Mouse (Mus musculus) lung, embryonic 14.5 days (tissue): ENCODE results near the gene Ccdc38. TPM values are rescaled to one million over a fixed set of nuclear protein-coding genes. Genes with fewer than 3 reads are reported as not detected.

ENCODE experiments used
- ATAC-seq: fragments of 200-750 bp; cut with Nextera tagmentation; 2 replicates; pipeline ENCODE4 v1.8.0; 2017; ENCODE audit warnings: mild to moderate bottlenecking, moderate TSS enrichment, moderate library complexity; ENCODE audit not compliant: insufficient read depth
- DNase-seq: peaks from one replicate; pipeline ENCODE4 v3.0.0-alpha.2; 2015
- H3K27ac ChIP-seq: fragments of 300-500 bp; sonication (generic); 2 replicates; pipeline ENCODE4 v1.5.1; 2014; ENCODE audit warnings: low read depth, mild to moderate bottlenecking, moderate library complexity
- H3K27me3 ChIP-seq: fragments of 300-500 bp; sonication (generic); 2 replicates; pipeline ENCODE4 v1.6.1; 2014; ENCODE audit warnings: low read length, control low read depth; ENCODE audit not compliant: insufficient read depth
- H3K36me3 ChIP-seq: fragments of 300-500 bp; sonication (generic); 2 replicates; pipeline ENCODE4 v1.6.1; 2014; ENCODE audit warnings: control low read depth; ENCODE audit not compliant: insufficient read depth
- H3K4me1 ChIP-seq: fragments of 300-500 bp; sonication (generic); 2 replicates; pipeline ENCODE4 v1.6.1; 2014; ENCODE audit warnings: antibody characterized with exemption, control low read depth; ENCODE audit not compliant: insufficient read depth
- H3K4me2 ChIP-seq: fragments of 300-500 bp; sonication (generic); 2 replicates; pipeline ENCODE4 v1.6.1; 2014; ENCODE audit warnings: mild to moderate bottlenecking
- H3K4me3 ChIP-seq: fragments of 300-500 bp; sonication (generic); 2 replicates; pipeline ENCODE4 v1.5.1; 2014; ENCODE audit warnings: low read depth, low read length
- H3K9ac ChIP-seq: fragments of 300-500 bp; sonication (generic); 2 replicates; pipeline ENCODE4 v1.6.1; 2014
- H3K9me3 ChIP-seq: fragments of 300-500 bp; sonication (generic); 2 replicates; pipeline ENCODE4 v1.6.1; 2016; ENCODE audit warnings: low read depth, low read length, control low read depth
- CTCF ChIP-seq: IDR thresholded peaks from 2 replicates; pipeline ENCODE4 v1.5.1; 2016; ENCODE audit warnings: antibody characterized with exemption, low read depth
- WGBS: fragments of 180-500 bp; shearing (Covaris S2); extraction: QIAGEN DNeasy Blood & Tissue Kit; methylation state at CpG from one replicate; pipeline ENCODE4 v1.1.7; 2014; 5-methylcytosine and 5-hydroxymethylcytosine counted together
- polyA plus RNA-seq: library from polyadenylated mRNA; unstranded; fragments of >200 nt; fragmentation: Nextera tagmentation; extraction: Ambion mirVana; gene quantifications from 2 replicates; pipeline ENCODE4 v1.2.1, GENCODE M21; 2014

The Ccdc38 gene
- polyA plus RNA-seq, 1 experiment from 2014 or later = 0.76 TPM

DNA sequence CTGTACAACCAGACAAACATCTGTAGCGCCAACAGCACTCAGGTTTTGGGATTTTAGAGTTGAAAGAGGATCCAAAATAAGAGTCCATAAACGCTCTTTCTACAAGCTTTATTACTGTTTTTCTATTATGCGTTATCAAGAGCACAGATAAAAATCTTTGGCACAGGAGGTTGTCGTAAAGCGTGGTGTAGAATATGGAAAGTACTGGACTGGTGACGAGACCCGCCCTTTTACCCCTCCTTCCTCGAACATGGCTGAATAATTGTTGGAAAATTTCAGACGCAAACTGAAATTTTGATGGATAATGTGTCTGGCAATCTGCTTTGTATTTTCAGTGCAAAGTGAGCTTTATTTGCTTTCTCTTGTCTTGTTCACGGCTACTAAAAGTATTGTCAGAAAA is 83.7 kb downstream of the Ccdc38 start:
- Histone ChIP-seq H3K9ac (no peak overlapping the region), H3K27me3 (no peaks in the 10 kb centered on the region), H3K4me2 (peak overlapping the region; percentile 44), H3K36me3 (no peaks in the 10 kb centered on the region), H3K4me3 (no peak overlapping the region), H3K9me3 (no peaks in the 10 kb centered on the region), H3K27ac (no peak overlapping the region), H3K4me1 (no peaks in the 10 kb centered on the region)
- TF ChIP-seq CTCF = no peak
- 33% methylated on average over 10 of the region's 10 CpGs for WGBS
- DNase-seq (no peak), ATAC-seq (no peak)

DNA sequence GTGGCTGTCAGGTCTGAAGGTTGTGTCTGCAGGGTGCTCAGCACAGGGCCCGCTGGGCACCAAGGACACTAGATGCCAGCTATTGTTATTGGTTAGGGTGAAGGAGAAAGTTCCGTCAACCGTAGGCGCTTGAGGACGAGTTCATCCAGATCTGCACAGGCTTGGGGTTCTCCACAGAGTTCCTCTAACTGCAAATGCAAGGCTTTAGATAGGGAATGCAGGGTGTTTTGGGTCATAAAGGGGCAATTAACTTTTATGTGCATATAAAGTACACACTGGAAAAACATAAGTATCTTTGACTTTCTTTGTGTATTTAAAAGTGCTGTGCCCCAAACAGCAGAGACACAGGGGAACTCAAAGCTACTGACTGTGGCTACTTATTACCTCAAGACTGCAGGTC is 89.9 kb downstream of the Ccdc38 start:
- H3K36me3 ChIP-seq = no peaks in the 10 kb centered on the region
- ATAC-seq = no peak
- WGBS = 90% methylated on average over 5 of the region's 5 CpGs
- TF ChIP-seq CTCF = no peak
- H3K27me3 ChIP-seq = no peaks in the 10 kb centered on the region
- no peak overlapping the region for H3K9ac ChIP-seq
- no peak overlapping the region for H3K27ac ChIP-seq
- no peaks in the 10 kb centered on the region for H3K9me3 ChIP-seq
- no peak overlapping the region for H3K4me3 ChIP-seq
- no peak overlapping the region for H3K4me2 ChIP-seq
- DNase-seq = no peak
- no peaks in the 10 kb centered on the region for H3K4me1 ChIP-seq

DNA sequence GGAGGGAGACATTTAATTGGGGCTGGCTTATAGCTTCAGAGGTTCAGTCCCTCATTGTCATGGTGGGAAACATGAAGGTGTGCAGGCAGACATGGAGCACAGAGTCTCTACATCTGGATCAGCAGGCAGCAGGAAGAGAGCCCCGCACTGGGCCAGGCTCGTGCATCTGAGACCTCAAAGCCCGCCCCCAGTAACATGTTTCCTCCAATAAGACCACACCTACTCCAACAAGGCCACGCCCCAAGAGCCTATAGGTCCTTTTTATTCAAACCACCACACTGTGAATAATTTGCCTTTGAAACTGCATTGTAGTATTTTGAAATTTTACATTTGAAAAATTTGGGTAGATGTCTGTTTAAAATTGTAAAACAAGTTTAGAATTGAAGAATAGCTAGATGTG is 91.7 kb downstream of the Ccdc38 start:
- Histone ChIP-seq H3K4me2 (no peak overlapping the region), H3K9ac (no peak overlapping the region), H3K27ac (no peak overlapping the region), H3K36me3 (no peaks in the 10 kb centered on the region), H3K4me3 (no peak overlapping the region), H3K4me1 (no peaks in the 10 kb centered on the region), H3K27me3 (no peaks in the 10 kb centered on the region), H3K9me3 (no peaks in the 10 kb centered on the region)
- DNase-seq (no peak), ATAC-seq (no peak)
- TF ChIP-seq CTCF = no peak
- 67% methylated on average over 4 of the region's 4 CpGs for WGBS

DNA sequence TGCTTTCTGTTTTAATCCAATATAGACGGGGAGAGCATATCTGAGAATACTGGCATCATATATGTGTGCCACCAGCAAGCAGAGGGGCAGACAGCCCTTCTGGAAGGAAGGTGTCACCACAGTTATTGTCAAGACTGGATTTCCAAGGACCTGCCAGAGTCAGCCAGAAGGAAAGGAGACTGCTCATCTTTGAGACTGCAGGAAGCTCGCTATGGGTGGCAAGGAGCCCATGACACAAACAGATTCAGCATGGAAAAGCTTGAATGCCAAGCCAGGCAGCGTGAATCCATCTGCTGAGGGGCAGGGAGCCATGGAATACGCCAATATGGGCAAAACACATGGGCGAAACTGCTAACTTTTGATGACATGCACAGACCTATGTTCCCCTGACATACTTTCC is 93.1 kb downstream of the Ccdc38 start:
- Histone ChIP-seq H3K36me3 (no peaks in the 10 kb centered on the region), H3K27ac (no peak overlapping the region), H3K4me2 (no peak overlapping the region), H3K9me3 (no peaks in the 10 kb centered on the region), H3K4me3 (no peak overlapping the region), H3K9ac (no peak overlapping the region), H3K4me1 (no peaks in the 10 kb centered on the region), H3K27me3 (peaks cover 5% of the 10 kb centered on the region; the same call in 1 of the 2 replicates)
- no peak for DNase-seq
- ATAC-seq = no peak
- WGBS = 81% methylated on average over 5 of the region's 5 CpGs
- TF ChIP-seq CTCF = no peak

Other genes starting within 250 kb of the Ccdc38 start
- gene Elk3, start 229.5 kb upstream of the Ccdc38 start, polyA plus RNA-seq = 55.3 and 57.7 TPM in 2 replicates
- 209 and 219 TPM in 2 replicates for gene Lta4h, start 87.2 kb upstream of the Ccdc38 start, polyA plus RNA-seq
- 0.29 TPM in 1 of 2 replicates, not detected in the other for gene Hal, start 51.9 kb upstream of the Ccdc38 start, polyA plus RNA-seq
- gene Amdhd1, start 599 bp upstream of the Ccdc38 start, polyA plus RNA-seq = 0.32 and 0.41 TPM in 2 replicates
- 148 and 155 TPM in 2 replicates for gene Snrpf, start 49.1 kb downstream of the Ccdc38 start, polyA plus RNA-seq
- 0.76 and 0.92 TPM in 2 replicates for gene Ntn4, start 100.0 kb downstream of the Ccdc38 start, polyA plus RNA-seq